Mouse (Mus musculus) liver, embryonic 15.5 days (tissue): ENCODE measurements around the gene Gm45713. TPM values are rescaled to one million over a fixed set of nuclear protein-coding genes. Genes with fewer than 3 reads are reported as not detected.
"Not testable (repeated sequence)": the region's sequence is repeated elsewhere in the genome, so short reads cannot be mapped to it uniquely, and the experiment has no call there.

Source experiments
- ATAC-seq: fragments of 200-750 bp; cut with Nextera tagmentation; 2 replicates; pipeline ENCODE4 v1.8.0; 2017; ENCODE audit warnings: moderate number of reproducible peaks, mild to moderate bottlenecking, moderate library complexity; ENCODE audit not compliant: insufficient read depth
- H3K27ac ChIP-seq: fragments of 300-500 bp; sonication (generic); replicated peaks from 2 replicates; pipeline ENCODE4 v1.5.1; 2015; ENCODE audit warnings: mild to moderate bottlenecking, inconsistent platforms
- H3K27me3 ChIP-seq: fragments of 300-500 bp; sonication (generic); 2 replicates; pipeline ENCODE4 v1.6.1; 2015; ENCODE audit warnings: mild to moderate bottlenecking, inconsistent platforms
- H3K36me3 ChIP-seq: fragments of 300-500 bp; sonication (generic); replicated peaks from 2 replicates; pipeline ENCODE4 v1.6.1; 2015; ENCODE audit warnings: moderate library complexity, mild to moderate bottlenecking, inconsistent platforms
- H3K4me1 ChIP-seq: fragments of 300-500 bp; sonication (generic); replicated peaks from 2 replicates; pipeline ENCODE4 v1.6.1; 2015; ENCODE audit warnings: inconsistent platforms
- H3K4me2 ChIP-seq: fragments of 300-500 bp; sonication (generic); 2 replicates; pipeline ENCODE4 v1.6.1; 2015; ENCODE audit warnings: moderate library complexity, mild to moderate bottlenecking, inconsistent platforms
- H3K4me3 ChIP-seq: fragments of 300-500 bp; sonication (generic); replicated peaks from 2 replicates; pipeline ENCODE4 v1.5.1; 2015; ENCODE audit warnings: mild to moderate bottlenecking, inconsistent platforms
- H3K9ac ChIP-seq: fragments of 300-500 bp; sonication (generic); 2 replicates; pipeline ENCODE4 v1.6.1; 2015; ENCODE audit warnings: moderate library complexity, mild to moderate bottlenecking, inconsistent platforms
- H3K9me3 ChIP-seq: fragments of 300-500 bp; sonication (generic); replicated peaks from 2 replicates; pipeline ENCODE4 v1.6.1; 2016; ENCODE audit warnings: inconsistent platforms
- WGBS: fragments of 180-500 bp; shearing (Covaris S2); methylation state at CpG from one replicate; pipeline ENCODE4 v1.1.7; 2015; ENCODE audit warnings: mixed read lengths; ENCODE audit not compliant: insufficient replicate concordance; 5-methylcytosine and 5-hydroxymethylcytosine counted together
- polyA plus RNA-seq: library from polyadenylated mRNA; unstranded; fragments of >200 nt; fragmentation: Nextera tagmentation; extraction: Ambion mirVana; gene quantifications from 2 replicates; pipeline ENCODE4 v1.2.1, GENCODE M21; 2015

The Gm45713 gene
- polyA plus RNA-seq, 1 experiment from 2014 or later = not detected

DNA sequence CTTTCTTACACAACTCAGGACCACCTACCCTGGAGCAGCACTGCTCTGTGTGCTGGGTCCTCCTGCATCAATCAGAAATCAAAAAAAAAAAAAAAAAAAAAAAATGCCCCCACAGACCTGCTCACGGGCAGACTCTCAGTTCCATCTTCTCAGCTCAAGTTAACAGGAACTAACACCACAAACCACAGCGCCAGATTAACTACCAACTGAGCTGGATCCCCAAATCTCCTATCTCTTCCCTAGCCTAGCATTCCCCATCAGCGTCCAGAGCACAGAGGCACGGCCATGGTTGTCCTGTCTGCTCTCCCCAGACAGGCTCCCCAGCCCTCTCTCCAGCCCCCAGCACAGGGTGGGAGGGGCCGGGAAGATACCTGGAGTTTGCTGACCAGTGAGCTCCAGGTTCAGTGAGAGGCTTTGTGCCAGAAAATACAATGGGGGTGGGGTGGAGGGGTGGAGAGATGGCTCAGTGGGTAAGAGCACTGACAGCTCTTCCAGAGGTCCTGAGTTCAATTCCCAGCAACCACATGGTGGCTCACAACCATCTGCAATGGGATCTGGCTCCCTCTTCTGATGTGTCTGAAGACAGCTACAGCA lies 28.9 kb downstream of the Gm45713 start:
- no peak for ATAC-seq
- H3K9ac ChIP-seq = no peak overlapping the region
- H3K4me1 ChIP-seq = peaks cover 25% of the 10 kb centered on the region
- no peak overlapping the region for H3K4me3 ChIP-seq
- no peak overlapping the region for H3K27ac ChIP-seq
- no peaks in the 10 kb centered on the region for H3K9me3 ChIP-seq
- no peak overlapping the region for H3K4me2 ChIP-seq
- H3K36me3 ChIP-seq = no peaks in the 10 kb centered on the region
- H3K27me3 ChIP-seq = no peaks in the 10 kb centered on the region
- 33% methylated on average over 5 of the region's 5 CpGs for WGBS

DNA sequence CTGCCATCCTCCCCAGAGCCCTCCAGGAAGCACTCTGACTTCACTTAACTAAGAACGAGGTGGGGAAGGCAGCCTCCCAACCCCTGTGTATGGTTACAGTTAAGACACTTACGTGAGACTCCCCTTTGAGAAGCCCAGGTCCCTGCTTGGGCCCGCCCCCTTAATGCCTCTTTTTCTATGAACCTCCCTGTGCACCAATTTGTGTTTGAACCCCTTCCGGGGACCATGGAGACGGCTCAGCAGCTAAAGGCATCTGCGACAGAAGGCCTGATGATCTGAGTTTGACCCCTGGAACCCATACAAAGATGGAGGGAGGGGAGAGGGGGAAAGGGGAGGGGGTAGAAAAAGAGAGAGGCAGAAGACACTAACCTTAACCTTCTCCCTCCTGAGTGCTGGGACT lies 29.6 kb downstream of the Gm45713 start:
- Histone ChIP-seq H3K36me3 (no peaks in the 10 kb centered on the region), H3K4me2 (no peak overlapping the region), H3K27me3 (no peaks in the 10 kb centered on the region), H3K4me1 (peaks cover 21% of the 10 kb centered on the region), H3K9me3 (no peaks in the 10 kb centered on the region), H3K27ac (no peak overlapping the region), H3K9ac (no peak overlapping the region), H3K4me3 (no peak overlapping the region)
- ATAC-seq = no peak
- 67% methylated on average over 6 of the region's 6 CpGs for WGBS

DNA sequence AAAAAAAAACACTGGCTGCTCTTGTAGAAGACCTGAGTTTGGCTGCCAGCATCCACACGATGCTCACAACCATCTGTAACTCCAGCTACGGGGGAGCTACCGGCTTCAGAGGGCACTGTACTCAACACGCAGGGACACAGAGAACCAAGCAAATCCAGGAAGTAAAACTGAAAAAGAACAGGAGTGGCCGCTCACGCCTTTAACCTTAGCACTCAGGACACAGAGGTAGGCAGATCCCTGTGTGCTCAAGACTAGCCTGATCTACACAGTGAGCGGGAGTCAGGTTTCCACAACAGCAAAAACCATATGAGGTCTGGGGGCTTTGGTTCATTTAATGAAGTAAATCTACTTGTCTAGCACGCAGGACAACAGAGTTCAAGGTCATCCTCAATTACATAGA lies 30.5 kb downstream of the Gm45713 start:
- no peaks in the 10 kb centered on the region for H3K27me3 ChIP-seq
- no peak for ATAC-seq
- H3K9me3 ChIP-seq = no peaks in the 10 kb centered on the region
- no peak overlapping the region for H3K9ac ChIP-seq
- H3K4me2 ChIP-seq = no peak overlapping the region
- no peak overlapping the region for H3K27ac ChIP-seq
- no peaks in the 10 kb centered on the region for H3K36me3 ChIP-seq
- no peak overlapping the region for H3K4me3 ChIP-seq
- H3K4me1 ChIP-seq = peaks cover 21% of the 10 kb centered on the region
- WGBS = 65% methylated on average over 8 of the region's 8 CpGs

DNA sequence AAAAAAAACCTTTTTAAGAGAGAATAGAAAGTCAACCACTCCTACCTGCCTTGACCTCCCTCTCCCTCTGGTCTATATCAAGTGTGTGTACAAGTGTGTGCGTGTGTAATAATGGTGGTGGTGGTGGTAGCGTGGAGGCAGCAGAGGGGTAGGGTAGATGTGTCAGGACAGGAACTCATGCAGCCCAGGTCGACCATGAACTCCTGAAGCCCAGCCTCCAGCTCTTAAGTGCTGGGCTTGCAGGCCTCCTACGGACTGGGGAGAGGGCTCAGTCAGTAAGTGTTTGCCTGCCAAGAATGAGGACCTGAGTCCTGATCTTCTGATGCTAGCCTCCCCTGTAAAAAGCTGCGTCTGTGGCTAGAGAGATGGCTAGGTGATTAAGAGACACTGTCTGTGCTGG lies 31.1 kb downstream of the Gm45713 start:
- Histone ChIP-seq H3K9ac (no peak overlapping the region), H3K27me3 (no peaks in the 10 kb centered on the region), H3K4me3 (no peak overlapping the region), H3K27ac (no peak overlapping the region), H3K36me3 (no peaks in the 10 kb centered on the region), H3K4me2 (no peak overlapping the region), H3K9me3 (no peaks in the 10 kb centered on the region), H3K4me1 (peaks cover 21% of the 10 kb centered on the region)
- WGBS = 65% methylated on average over 5 of the region's 5 CpGs
- no peak for ATAC-seq

GRCm38 (mm10) chr7:45103652-45104180 lies 32.3 kb downstream of the Gm45713 start, which contains the start of gene Fcgrt:
Gene Fcgrt (minus strand): TSS chr7:45103851.
- Histone ChIP-seq H3K9me3 (no peaks in the 10 kb centered on the region), H3K9ac (0 out of 2 replicates have a peak within 1 kb of the TSS, but pooled peaks have one; percentile 18), H3K36me3 (no peaks in the 10 kb centered on the region), H3K4me1 (peaks cover 21% of the 10 kb centered on the region), H3K27me3 (no peaks in the 10 kb centered on the region), H3K4me2 (peak within 1 kb of the TSS; percentile 57), H3K27ac (peak within 1 kb of the TSS; percentile 78), H3K4me3 (peak within 1 kb of the TSS; percentile 42)
- WGBS = 44% methylated on average over 7 of the region's 7 CpGs
- ATAC-seq = peak; percentile 84

GRCm38 (mm10) chr7:45102940-45103585 lies 33.0 kb downstream of the Gm45713 start:
- ATAC-seq = peak; percentile 22
- H3K9ac ChIP-seq = 0 out of 2 replicates have a peak overlapping the region, but pooled peaks have one; percentile 18
- peaks cover 21% of the 10 kb centered on the region for H3K4me1 ChIP-seq
- no peaks in the 10 kb centered on the region for H3K36me3 ChIP-seq
- H3K9me3 ChIP-seq = no peaks in the 10 kb centered on the region
- no peaks in the 10 kb centered on the region for H3K27me3 ChIP-seq
- peak overlapping the region; percentile 78 for H3K27ac ChIP-seq
- peak overlapping the region; percentile 42 for H3K4me3 ChIP-seq
- 57% methylated on average over 9 of the region's 9 CpGs for WGBS
- H3K4me2 ChIP-seq = peak overlapping the region; percentile 57

DNA sequence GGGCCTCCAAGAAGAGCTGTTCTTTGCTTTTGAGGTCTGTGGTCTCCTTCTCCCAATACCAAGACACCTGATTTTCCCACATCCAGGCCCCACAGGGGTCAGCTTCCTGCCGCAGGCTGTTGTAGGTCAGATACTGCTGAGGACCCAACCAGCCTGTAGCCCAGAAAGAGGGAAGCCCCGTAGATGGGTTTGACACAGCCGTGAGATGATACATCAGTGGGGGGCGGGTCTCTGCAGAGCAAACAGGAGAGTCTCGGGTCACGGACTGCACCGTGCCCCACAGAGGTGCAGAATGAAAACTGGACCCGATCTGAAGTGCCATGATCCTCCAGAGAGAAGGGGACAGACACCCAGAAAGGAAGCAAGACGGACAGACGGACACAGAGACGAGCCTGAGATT lies 33.6 kb downstream of the Gm45713 start:
- no peak overlapping the region for H3K27ac ChIP-seq
- H3K4me2 ChIP-seq = peak overlapping the region; percentile 57
- ATAC-seq = no peak
- H3K36me3 ChIP-seq = no peaks in the 10 kb centered on the region
- H3K9me3 ChIP-seq = no peaks in the 10 kb centered on the region
- 47% methylated on average over 11 of the region's 11 CpGs for WGBS
- H3K27me3 ChIP-seq = no peaks in the 10 kb centered on the region
- peaks cover 21% of the 10 kb centered on the region for H3K4me1 ChIP-seq
- no peak overlapping the region for H3K9ac ChIP-seq
- peak overlapping the region; percentile 42 for H3K4me3 ChIP-seq

DNA sequence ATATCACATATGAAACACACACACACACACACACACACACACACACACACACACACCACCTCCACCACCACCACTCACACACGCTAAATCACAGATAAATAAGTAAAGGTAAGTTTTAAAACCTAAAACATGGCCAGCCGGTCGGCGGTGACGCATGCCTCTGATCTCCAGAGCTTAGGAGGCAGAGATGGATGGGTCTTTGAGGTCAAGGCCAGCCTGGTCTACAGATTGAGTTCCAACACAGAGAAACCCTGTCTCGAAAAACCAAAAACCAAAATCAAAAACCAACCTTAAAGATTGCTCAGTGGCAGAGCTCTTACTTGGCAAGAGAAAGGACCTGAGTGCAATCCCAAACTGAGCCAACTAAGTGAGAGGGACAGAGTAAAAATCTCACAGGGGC lies 36.0 kb downstream of the Gm45713 start:
- Histone ChIP-seq H3K4me2 (no peak overlapping the region), H3K36me3 (no peaks in the 10 kb centered on the region), H3K27ac (no peak overlapping the region), H3K4me1 (peaks cover 24% of the 10 kb centered on the region), H3K4me3 (no peak overlapping the region), H3K9ac (no peak overlapping the region), H3K27me3 (no peaks in the 10 kb centered on the region), H3K9me3 (no peaks in the 10 kb centered on the region)
- WGBS = 74% methylated on average over 6 of the region's 6 CpGs
- ATAC-seq = no peak

DNA sequence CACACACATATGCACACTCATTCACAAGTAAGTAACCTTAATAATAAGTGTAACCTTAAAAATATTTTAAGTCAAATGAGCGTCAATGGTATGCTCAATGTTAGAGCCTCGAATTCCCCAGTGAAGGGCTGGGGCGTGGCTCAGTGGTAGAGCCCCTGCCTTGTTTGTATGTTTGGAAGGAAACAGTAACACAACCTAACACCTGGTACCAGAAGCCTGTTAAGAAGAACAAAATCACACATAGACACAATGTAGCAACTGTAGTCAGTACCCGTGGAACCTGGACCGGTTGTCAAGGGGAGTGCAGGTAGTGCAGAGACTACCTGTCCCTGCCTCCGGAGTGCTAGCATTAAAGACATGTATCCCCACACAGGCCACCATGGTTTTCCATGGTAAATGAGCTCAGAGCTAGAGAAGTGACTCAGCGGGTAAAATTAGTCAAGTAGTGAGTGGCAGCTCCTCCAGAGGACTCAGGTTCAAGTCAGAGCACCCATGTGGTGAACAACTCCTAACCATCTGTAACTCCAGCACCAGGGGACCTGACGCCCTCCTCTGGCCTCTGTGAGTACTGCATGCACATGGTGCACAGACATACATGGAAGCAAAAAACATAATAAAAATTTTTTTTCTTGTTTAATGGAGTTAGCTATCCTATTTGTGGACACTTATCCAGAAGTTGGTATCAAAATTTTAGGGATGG lies 37.3 kb downstream of the Gm45713 start:
- H3K9ac ChIP-seq = no peak overlapping the region
- H3K4me2 ChIP-seq = no peak overlapping the region
- no peaks in the 10 kb centered on the region; the same call in 1 of the 2 replicates for H3K27me3 ChIP-seq
- no peak for ATAC-seq
- no peaks in the 10 kb centered on the region for H3K36me3 ChIP-seq
- H3K4me1 ChIP-seq = peaks cover 16% of the 10 kb centered on the region
- WGBS = 70% methylated on average over 8 of the region's 8 CpGs
- H3K4me3 ChIP-seq = no peak overlapping the region
- H3K27ac ChIP-seq = no peak overlapping the region
- no peaks in the 10 kb centered on the region for H3K9me3 ChIP-seq

- Histone ChIP-seq H3K27me3 (no peaks in the 10 kb centered on the region; the same call in 1 of the 2 replicates), H3K36me3 (no peaks in the 10 kb centered on the region), H3K27ac (peak overlapping the region; percentile 45; the same call in 1 of the 2 replicates), H3K9me3 (no peaks in the 10 kb centered on the region), H3K9ac (no peak overlapping the region), H3K4me3 (no peak overlapping the region), H3K4me1 (peaks cover 16% of the 10 kb centered on the region), H3K4me2 (no peak overlapping the region)
- ATAC-seq = peak; percentile 25; the same call in 1 of the 2 replicates
- WGBS = 25% methylated on average over 6 of the region's 6 CpGs
These were observed 38.6 kb downstream of the Gm45713 start for GRCm38 (mm10) chr7:45097479-45097878.

- not testable (repeated sequence) for H3K9ac ChIP-seq, ATAC-seq, H3K4me2 ChIP-seq, H3K27ac ChIP-seq, H3K9me3 ChIP-seq, H3K36me3 ChIP-seq, H3K27me3 ChIP-seq, H3K4me3 ChIP-seq
- 78% methylated on average over 14 of the region's 14 CpGs for WGBS
- peaks cover 28% of the 10 kb centered on the region for H3K4me1 ChIP-seq
These were observed 40.1 kb downstream of the Gm45713 start for GRCm38 (mm10) chr7:45095965-45096364.
